10 mouse cellular contexts compared by ENCODE assay signal in the genomic region with DNA sequence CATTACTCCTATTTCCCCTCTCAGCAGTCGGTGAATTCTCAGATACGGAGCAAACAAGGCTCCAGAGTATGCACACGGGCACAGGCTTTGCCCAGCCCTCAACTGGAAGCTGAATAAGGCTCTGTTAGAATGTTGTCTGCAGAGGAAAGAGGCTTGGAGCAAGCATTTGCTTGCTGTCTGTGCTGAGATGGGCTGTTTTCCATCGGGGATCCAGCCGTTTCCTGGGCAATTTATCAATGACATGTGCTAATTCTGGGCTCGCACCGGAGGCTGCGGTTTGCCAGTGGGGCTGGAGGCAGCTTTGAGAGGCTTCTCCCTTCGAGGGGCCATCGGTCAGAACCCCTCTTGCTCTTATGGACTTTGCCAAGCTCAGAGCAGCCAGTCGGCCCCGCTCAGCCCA.
DNase-seq lines count a peak whose midpoint lies in the region; ATAC-seq and TF ChIP-seq lines count a peak whose summit lies in the region.
"Had no signal": no experiment of that assay in that cellular context is flagged by ENCODE, and none has a peak within 500 bp of the region (broad histone marks: within the 10 kb centered on the region; RNA-seq: fewer than 3 reads in every experiment).

No protein-coding gene starts in this region.

- 20% methylated on average over 12 of the region's 12 CpGs for WGBS in kidney, adult 2 months
- WGBS in hindbrain, embryonic 15.5 days = 23% methylated on average over 12 of the region's 12 CpGs
- 42% methylated on average over 12 of the region's 12 CpGs for WGBS in midbrain, postnatal 0 days

- intact Hi-C loops in left cerebral cortex, postnatal 36 days (cut with DNase I) = no loop called here

- H3K27ac ChIP-seq in kidney, adult 2 months (ENCODE audit: insufficient read depth, low read depth, low read length) = no peak overlapping the region
- peak overlapping the region; percentile 78 for H3K27ac ChIP-seq in hindbrain, embryonic 15.5 days (replicated peaks)
- no peak overlapping the region for H3K27ac ChIP-seq in midbrain, postnatal 0 days (ENCODE audit: low read depth, low read length)
- H3K27ac ChIP-seq: macrophage had no signal

- H3K36me3 ChIP-seq in kidney, adult 2 months (ENCODE audit: control insufficient read depth, insufficient read depth, low read length) = no peaks in the 10 kb centered on the region
- no peaks in the 10 kb centered on the region for H3K36me3 ChIP-seq in hindbrain, embryonic 15.5 days
- H3K36me3 ChIP-seq in midbrain, postnatal 0 days (ENCODE audit: insufficient read depth, low read length) = no peaks in the 10 kb centered on the region

- H3K9ac ChIP-seq in hindbrain, embryonic 15.5 days = peak overlapping the region; percentile 31; the same call in 1 of the 2 replicates
- no peak overlapping the region for H3K9ac ChIP-seq in midbrain, postnatal 0 days (replicated peaks; ENCODE audit: low read length, poor library complexity, severe bottlenecking)

- no peak overlapping the region for H3K4me3 ChIP-seq in kidney, adult 2 months (ENCODE audit: insufficient read depth, low read depth, low read length)
- H3K4me3 ChIP-seq in hindbrain, embryonic 15.5 days = no peak overlapping the region
- no peak overlapping the region for H3K4me3 ChIP-seq in midbrain, postnatal 0 days (ENCODE audit: low read depth, low read length)
- H3K4me3 ChIP-seq: erythroblast, embryonic 14.5 days had no signal

- H3K4me2 ChIP-seq in hindbrain, embryonic 15.5 days = peak overlapping the region; percentile 24; the same call in 1 of the 2 replicates
- H3K4me2 ChIP-seq in midbrain, postnatal 0 days (ENCODE audit: low read depth, low read length, poor library complexity, severe bottlenecking) = no peak overlapping the region

- no peaks in the 10 kb centered on the region for H3K4me1 ChIP-seq in kidney, adult 2 months (ENCODE audit: control insufficient read depth, insufficient read depth, low read length)
- peaks cover 45% of the 10 kb centered on the region for H3K4me1 ChIP-seq in hindbrain, embryonic 15.5 days (replicated peaks)
- H3K4me1 ChIP-seq in midbrain, postnatal 0 days (ENCODE audit: insufficient read depth, low read length) = no peaks in the 10 kb centered on the region

- H3K27me3 ChIP-seq in kidney, adult 2 months (replicated peaks; ENCODE audit: control insufficient read depth, insufficient read depth, low read length) = no peaks in the 10 kb centered on the region
- no peaks in the 10 kb centered on the region for H3K27me3 ChIP-seq in hindbrain, embryonic 15.5 days
- no peaks in the 10 kb centered on the region for H3K27me3 ChIP-seq in midbrain, postnatal 0 days (ENCODE audit: insufficient read depth, low read length)

- H3K9me3 ChIP-seq in hindbrain, embryonic 15.5 days = no peaks in the 10 kb centered on the region
- no peaks in the 10 kb centered on the region for H3K9me3 ChIP-seq in midbrain, postnatal 0 days (ENCODE audit: low read length)

- ATAC-seq in hindbrain, embryonic 15.5 days (ENCODE audit: low FRiP score, low read depth) = peak; percentile 65
- no peak for ATAC-seq in midbrain, postnatal 0 days (ENCODE audit: low FRiP score)

- TF ChIP-seq POLR2A in kidney, adult 2 months (IDR thresholded peaks at IDR 0.05; ENCODE audit: low read depth, low read length) = no peak

- TF ChIP-seq CTCF in kidney, adult 2 months (conservative IDR thresholded peaks at IDR 0.05; ENCODE audit: insufficient read depth, insufficient read length, low read depth, low read length) = no peak
- TF ChIP-seq CTCF in midbrain, postnatal 0 days (IDR thresholded peaks at IDR 0.05) = no peak

- peak; percentile 36 to 43 for DNase-seq in kidney, postnatal 4 days
- DNase-seq in kidney, adult 2 months = no peak
- peak; percentile 58 for DNase-seq in embryo, embryonic 11 days
- peak; percentile 60 for DNase-seq in midbrain, postnatal 0 days (ENCODE audit: low spot score)
- no peak for DNase-seq in cerebellum, postnatal 14 days
- no peak for DNase-seq in heart, adult 11 months
- DNase-seq in left cerebral cortex, postnatal 36 days (ENCODE audit: low spot score in 2 of 2) = no peak

Comparison
In these comparisons a context has a peak if more than half of its experiments do, and no peak if none do; other contexts are left out.
1. DNase-seq: peak in kidney, postnatal 4 days (2 of 2), embryo, embryonic 11 days (single experiment) and midbrain, postnatal 0 days (single experiment); none in kidney, adult 2 months (single experiment), cerebellum, postnatal 14 days (0 of 2), heart, adult 11 months (single experiment) and left cerebral cortex, postnatal 36 days (0 of 2).